Mouse (Mus musculus) adrenal gland, postnatal 10 days (tissue): Measurements from ENCODE around the gene Cops2. TPM values are rescaled to one million over a fixed set of nuclear protein-coding genes. Genes with fewer than 3 reads are reported as not detected.

Experiments used
- DNase-seq: peaks from one replicate; pipeline ENCODE4 v3.0.0; 2021; ENCODE audit warnings: mixed read lengths
- long read RNA-seq, 2 experiments: library from polyadenylated mRNA; stranded (forward); transcript quantifications; one replicate each; pipeline ENCODE4 v2.0.0; 2021
- total RNA-seq, 2 experiments: library from RNA; stranded (reverse); gene quantifications; 2 replicates each; pipeline ENCODE4 v1.2.3; 2021

The Cops2 gene
- 100 to 1,000 TPM; 109 to 121 TPM for total RNA-seq
- long read RNA-seq, experiment 1, transcript Cops2-203 (13 exons, 3,392 nt) = minor isoform, 24 of 90 reads
- long read RNA-seq, experiment 1, transcript Cops2-201 (13 exons, 2,073 nt) = major isoform, 48 of 90 reads
- long read RNA-seq, experiment 1, partial matches to known transcripts = 12 of 90 reads
- long read RNA-seq, experiment 1, other reads (novel, unspliced or antisense) = 6 of 90 reads
- long read RNA-seq, experiment 2, transcript Cops2-201 (13 exons, 2,073 nt) = major isoform, 18 of 39 reads
- long read RNA-seq, experiment 2, transcript Cops2-203 (13 exons, 3,392 nt) = minor isoform, 17 of 39 reads
- long read RNA-seq, experiment 2, partial matches to known transcripts = 2 of 39 reads
- long read RNA-seq, experiment 2, other reads (novel, unspliced or antisense) = 2 of 39 reads

DNA sequence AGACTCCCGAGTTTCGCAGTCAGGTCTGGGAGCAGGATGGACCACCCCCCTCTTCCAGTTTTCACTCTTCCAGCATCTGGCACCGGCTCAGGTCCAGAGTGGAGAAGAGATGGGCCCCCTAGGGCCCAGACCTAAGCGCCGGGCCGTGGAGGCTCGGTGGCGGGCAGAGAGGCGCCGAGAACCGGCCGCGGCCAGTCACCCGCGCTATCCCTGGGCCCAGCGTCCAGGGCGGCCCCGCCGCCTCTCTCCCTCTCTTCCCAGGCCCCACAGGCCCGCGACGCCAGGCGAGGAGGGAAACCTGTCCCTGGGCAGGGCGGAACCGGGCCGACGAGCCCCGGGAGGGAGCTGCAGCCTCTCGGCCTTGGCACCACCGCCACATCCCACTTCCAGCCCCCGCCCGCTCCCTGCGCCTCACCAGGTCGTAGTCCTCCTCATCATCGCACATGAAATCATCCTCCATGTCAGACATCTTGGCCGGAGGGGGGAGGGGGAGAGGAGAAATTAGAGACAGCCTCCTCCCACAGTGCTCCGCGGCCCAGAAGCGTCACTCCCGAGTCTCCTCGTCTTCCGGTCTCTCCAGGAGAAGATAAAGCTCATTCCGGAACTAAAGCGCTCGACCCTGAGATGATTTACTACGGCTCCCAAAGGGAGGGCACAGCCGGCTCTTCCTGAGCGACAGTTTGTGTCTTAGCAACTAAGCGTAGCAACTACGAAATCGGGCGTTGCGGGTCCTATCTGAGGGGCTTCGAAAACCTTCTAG is at the start of gene Cops2, which contains the start of gene Galk2:
Gene Cops2, minus strand, starts transcription at position 619 of the 760 bp plus-strand sequence.
Gene Galk2, plus strand, starts transcription at position 589 of the 760 bp plus-strand sequence.
- peak; percentile 95 for DNase-seq

GRCm38 (mm10) chr2:125907580-125908255 is 48.8 kb upstream of the Cops2 start:
- no peak for DNase-seq

GRCm38 (mm10) chr2:125906407-125907066 is 47.6 kb upstream of the Cops2 start:
- DNase-seq = no peak

DNA sequence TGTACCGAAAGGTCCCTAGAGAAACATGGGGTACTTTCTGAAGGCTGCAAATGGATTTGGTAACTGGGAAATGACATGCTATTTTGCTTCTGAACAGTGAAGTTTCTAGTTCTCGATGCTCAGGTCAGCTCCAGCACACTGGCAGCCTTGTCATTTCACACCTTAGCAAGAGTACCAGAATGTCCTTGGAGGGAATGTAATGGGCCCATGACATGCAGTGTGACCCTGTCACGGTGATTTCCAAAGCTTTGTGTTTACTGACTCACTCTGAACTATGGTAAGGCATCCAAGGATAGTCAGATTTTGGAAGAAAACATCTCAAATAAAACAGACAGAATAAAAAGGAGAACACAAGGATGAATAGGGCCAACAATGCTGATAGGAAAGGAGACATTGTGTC is 42.5 kb upstream of the Cops2 start:
- DNase-seq = peak; percentile 14

- peak; percentile 18 for DNase-seq
Observed at GRCm38 (mm10) chr2:125900797-125901410, 42.0 kb upstream of the Cops2 start.

- DNase-seq = no peak
Observed at GRCm38 (mm10) chr2:125896355-125896754, 37.4 kb upstream of the Cops2 start.

- no peak for DNase-seq
Observed at GRCm38 (mm10) chr2:125895099-125895498, 36.2 kb upstream of the Cops2 start.

GRCm38 (mm10) chr2:125893096-125893495 is 34.2 kb upstream of the Cops2 start:
- DNase-seq = peak; percentile 64

DNA sequence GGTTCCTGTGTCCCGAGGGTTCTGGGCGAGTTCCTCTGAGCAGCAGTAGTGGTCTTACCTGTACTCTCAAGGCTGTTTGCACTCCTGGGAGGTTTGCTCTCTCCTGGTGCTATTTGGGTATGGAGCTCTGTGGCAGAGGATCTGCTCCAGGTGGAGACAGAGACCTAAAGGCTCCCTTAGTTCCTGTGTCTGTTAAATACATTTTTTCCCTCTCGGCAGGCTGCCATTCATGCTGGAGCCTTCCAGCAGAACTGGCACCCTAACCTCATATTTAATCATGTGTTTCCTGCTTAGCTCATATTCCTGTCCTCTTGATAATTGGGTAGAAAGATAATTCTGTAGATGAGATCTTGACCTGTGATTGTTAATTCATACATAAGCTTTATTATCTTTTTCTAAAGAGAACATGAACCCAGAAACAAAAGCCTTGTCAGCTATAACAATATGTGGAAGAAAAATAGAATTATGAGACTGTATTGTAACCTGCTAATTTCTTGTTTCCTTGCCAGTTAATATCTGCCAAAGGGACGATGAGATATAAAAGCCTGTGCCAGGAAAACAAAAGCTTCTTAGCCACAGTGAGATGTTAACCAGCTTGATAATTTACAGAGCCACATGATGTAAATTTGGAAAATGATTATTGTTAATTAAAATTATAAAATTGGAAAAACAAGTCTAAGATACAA is 27.1 kb upstream of the Cops2 start:
- DNase-seq = no peak

- no peak for DNase-seq
Observed at GRCm38 (mm10) chr2:125870159-125870558, 11.2 kb upstream of the Cops2 start.

DNA sequence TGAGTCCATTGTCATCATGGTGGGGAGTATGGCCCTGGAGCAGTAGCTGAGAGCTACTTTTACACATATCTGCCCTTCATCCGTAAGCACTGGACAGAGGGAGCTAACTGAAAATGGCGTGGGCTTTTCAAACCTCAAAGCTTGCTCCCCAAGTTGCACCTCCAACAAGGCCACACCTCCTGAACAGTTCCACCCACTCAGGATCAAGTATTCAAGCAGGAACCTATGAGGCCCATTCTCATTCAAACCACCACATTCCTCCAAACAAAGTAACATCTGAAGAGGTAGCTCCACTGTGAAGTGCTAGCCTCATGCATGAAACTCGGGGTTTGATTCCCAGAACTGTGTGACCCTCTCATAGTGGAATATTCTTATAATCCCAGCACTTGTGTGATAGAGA is 9.4 kb upstream of the Cops2 start:
- no peak for DNase-seq

DNA sequence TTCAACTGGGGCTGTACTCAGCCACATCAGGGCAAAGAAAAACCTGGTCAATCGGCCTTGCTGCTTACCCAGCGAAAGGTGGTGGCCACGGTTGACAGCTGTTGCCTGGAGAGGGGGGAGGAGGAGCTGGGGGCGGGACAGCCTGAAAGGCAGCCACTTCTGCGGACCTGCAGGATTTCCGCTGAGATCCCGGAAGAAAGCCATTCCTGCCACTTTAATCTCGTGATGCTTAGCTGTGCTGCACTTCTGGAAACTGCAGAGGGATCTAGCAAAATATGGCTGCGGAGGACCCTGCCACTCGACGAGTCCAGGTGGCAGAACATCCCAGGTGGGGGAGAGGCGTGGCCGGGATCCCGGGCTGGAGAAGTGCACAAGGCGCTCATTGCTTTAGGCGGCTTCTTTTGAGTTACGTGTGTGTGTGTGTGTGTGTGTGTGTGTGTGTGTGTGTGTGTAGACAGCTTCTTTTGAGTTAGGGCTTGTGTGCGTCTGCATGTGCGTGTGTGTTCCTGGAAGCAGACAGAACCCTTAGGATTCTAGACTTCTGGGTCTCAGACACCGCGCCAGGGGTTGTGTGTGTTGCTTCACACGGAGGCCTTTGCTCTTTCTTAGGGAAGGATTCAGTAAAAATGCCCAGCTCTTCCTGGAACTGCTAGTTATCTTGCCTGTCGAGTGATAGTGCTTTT is 7.3 kb upstream of the Cops2 start:
- peak; percentile 81 for DNase-seq

- DNase-seq = no peak
Observed at GRCm38 (mm10) chr2:125865585-125865984, 6.6 kb upstream of the Cops2 start.

DNA sequence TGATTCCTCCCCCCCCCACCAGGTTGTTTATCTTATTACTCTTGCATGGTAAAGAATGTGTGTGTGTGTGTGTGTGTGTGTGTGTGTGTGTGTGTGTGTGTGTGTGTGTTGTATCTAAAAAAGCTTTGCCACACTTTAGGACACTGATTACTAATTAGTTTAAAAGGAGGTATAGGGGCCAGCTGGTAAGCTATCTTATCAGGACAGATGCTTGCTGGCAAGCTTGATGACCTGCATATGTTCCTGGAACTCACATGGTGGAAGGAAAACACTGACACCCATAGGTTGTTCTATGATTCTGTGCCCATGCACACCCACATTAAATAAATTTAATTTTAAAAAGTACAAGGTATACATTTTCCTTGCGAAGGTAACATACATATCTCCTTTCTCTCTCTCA is 5.6 kb upstream of the Cops2 start:
- no peak for DNase-seq

DNA sequence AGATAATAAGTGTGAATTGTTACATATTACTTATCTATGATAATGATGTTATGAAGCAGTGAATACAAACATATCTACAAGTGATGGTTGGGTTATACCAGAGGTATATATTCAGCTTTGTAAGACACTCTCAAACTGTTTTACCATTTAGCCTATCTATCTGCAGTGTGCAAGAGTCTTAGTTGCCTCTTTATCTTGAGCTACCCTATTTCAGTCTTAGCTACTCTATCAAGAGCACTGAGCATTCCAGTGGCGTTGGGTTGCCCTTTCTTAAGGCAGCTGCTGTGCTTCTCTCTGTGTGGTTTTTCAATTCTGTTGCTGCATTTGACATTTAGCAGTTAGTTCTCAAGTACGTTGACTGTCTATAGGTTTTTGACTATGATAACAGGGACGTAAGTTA is 4.9 kb upstream of the Cops2 start:
- DNase-seq = no peak

- no peak for DNase-seq
Observed at GRCm38 (mm10) chr2:125857707-125858106, 1.2 kb downstream of the Cops2 start.

GRCm38 (mm10) chr2:125851237-125851636 is 7.7 kb downstream of the Cops2 start:
- no peak for DNase-seq

GRCm38 (mm10) chr2:125838708-125839284 is 20.1 kb downstream of the Cops2 start:
- DNase-seq = no peak

DNA sequence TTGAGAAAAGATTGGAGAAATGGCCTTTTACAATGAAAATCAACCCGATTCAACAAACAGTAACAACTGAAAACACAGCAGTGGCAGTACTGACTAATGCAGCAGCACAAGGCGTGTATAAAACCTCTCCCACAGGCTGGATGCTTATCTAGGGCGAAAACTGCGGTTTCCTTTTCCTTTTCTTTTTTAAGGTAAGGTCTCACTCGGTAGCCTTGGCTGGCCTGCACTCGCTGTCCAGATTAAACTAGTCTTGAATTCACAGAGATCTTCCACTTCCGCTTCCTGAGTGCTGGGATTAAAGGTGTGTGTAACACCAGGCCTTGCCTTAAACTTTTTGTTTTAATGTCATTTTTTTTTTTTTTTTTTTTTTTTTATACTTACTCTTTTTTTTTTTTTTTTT is 20.8 kb downstream of the Cops2 start:
- DNase-seq = no peak

- no peak for DNase-seq
Observed at GRCm38 (mm10) chr2:125829924-125830323, 29.0 kb downstream of the Cops2 start.
